Mouse (Mus musculus): Measurements from ENCODE around the gene Frmpd3.
"Not testable (repeated sequence)": the region's sequence is repeated elsewhere in the genome, so short reads cannot be mapped to it uniquely, and the experiment has no call there.

Gene Frmpd3
- long read RNA-seq, experiment 1, result 0 reads
- long read RNA-seq, experiment 2, result 0 reads

- intact Hi-C loops (cut with DNase I), result no loop called here
These were observed at the start of gene Frmpd3 for GRCm38 (mm10) chrX:140341656-140342392. TSS of gene Frmpd3 (plus strand) at chrX:140342263.

DNA sequence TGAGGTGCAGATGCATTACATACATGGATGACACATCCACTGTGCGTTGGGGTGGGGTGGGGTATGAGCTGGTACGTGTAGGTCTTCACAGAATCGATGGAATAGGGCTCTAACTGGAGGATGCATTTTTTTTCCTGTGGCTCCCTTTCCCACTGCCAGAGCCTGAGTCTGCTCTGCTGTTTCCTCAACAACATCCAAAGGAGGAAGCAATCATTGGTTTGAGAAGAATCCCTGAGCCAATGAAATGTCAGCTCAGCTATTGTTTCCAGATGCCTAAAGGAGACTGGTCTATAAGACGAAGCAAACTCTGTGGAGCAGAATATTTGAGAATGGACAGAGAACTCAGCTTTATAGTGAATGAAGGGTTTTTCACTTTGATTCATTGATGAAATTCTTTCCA lies 38.3 kb upstream of the Frmpd3 start:
- intact Hi-C loops (cut with DNase I), result no loop called here

GRCm38 (mm10) chrX:140305652-140306051 lies 36.4 kb upstream of the Frmpd3 start:
- intact Hi-C loops (cut with DNase I), result no loop called here

DNA sequence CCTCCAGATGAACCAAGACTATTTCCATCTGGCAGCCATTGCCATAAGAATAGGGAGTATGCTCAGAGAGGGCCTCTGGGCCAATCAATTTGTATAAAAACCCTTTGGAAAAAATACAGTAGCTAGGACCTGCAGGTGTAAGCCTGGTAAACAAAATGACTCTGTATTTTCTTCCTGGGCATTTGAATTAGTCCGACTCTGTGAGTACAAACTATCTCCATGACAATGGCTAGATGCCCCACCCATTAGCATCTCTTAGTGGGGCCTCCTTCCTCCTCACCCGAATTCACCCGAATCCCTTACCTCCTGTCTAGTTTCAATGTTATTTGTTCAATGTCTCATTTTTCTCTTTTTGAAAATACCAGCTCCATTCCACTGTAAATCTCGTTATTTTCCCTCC lies 24.1 kb upstream of the Frmpd3 start:
- intact Hi-C loops (cut with DNase I), result no loop called here

DNA sequence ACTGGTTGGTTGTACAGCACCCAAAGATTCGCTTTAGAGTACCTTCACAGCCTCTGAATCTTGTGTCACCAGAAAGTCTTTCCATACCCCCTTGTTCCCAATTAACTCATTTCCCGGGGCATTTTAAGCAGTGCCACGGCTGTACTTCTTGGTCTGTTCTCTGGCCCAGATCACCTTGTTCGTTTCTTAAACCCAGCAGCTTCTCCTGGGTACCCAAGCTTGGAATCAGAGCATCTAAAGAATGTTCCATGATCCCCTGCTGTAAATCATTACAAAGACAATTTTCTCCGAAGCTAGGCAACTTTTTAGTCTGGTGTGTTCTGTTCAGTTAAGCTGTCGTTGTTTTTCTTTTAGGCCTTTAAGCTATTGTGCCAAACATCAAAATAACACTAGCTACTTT lies 22.9 kb upstream of the Frmpd3 start:
- intact Hi-C loops (cut with DNase I), result no loop called here

DNA sequence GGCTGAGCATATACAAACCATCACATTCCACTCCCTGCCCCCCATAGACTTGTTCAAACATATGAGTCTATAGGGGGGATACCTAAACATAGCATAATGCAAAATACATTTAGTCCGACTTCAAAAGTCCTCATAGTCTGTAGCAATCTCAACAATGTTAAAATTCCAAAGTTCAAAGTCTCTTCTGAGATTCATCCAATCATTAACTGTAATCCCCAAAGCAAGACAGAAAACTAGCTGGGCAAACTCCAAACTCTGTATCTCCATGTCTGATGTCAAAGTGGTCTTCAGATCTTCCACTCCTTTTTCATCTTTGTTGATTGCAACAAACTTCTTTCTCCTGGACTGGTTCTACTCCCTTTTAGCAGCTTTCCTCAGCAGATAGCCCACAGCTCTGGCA lies 21.4 kb upstream of the Frmpd3 start:
- intact Hi-C loops (cut with DNase I), result not testable (repeated sequence)

GRCm38 (mm10) chrX:140342393-140343163 lies 515 bp downstream of the Frmpd3 start:
- intact Hi-C loops (cut with DNase I), result no loop called here

GRCm38 (mm10) chrX:140375628-140376027 lies 33.6 kb downstream of the Frmpd3 start:
- intact Hi-C loops (cut with DNase I), result no loop called here

GRCm38 (mm10) chrX:140399986-140400385 lies 57.9 kb downstream of the Frmpd3 start:
- intact Hi-C loops (cut with DNase I), result no loop called here

- intact Hi-C loops (cut with DNase I), result no loop called here
These were observed 60.8 kb downstream of the Frmpd3 start for GRCm38 (mm10) chrX:140402904-140403303.

- intact Hi-C loops (cut with DNase I), result no loop called here
These were observed 64.0 kb downstream of the Frmpd3 start for GRCm38 (mm10) chrX:140406079-140406478.

DNA sequence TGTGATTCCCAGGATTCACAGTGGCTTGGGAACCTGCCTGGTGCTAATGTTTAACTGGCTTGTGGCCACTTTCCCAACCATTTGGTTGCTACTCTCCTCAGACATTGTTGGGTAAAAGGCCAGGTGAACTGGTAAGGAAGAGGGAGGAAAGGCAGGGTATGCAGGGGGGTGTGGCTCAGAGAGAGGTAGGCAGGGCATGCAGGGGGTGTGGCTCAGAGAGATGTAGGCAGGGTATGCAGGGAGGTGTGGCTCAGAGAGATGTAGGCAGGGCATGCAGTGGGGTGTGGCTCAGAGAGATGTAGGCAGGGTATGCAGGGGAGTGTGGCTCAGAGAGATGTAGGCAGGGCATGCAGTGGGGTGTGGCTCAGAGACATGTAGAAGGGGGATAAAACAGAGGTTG lies 64.4 kb downstream of the Frmpd3 start:
- intact Hi-C loops (cut with DNase I), result no loop called here

- intact Hi-C loops (cut with DNase I), result no loop called here
These were observed 65.5 kb downstream of the Frmpd3 start for GRCm38 (mm10) chrX:140407593-140407992.

- intact Hi-C loops (cut with DNase I), result no loop called here
These were observed 76.4 kb downstream of the Frmpd3 start for GRCm38 (mm10) chrX:140418467-140418866.

DNA sequence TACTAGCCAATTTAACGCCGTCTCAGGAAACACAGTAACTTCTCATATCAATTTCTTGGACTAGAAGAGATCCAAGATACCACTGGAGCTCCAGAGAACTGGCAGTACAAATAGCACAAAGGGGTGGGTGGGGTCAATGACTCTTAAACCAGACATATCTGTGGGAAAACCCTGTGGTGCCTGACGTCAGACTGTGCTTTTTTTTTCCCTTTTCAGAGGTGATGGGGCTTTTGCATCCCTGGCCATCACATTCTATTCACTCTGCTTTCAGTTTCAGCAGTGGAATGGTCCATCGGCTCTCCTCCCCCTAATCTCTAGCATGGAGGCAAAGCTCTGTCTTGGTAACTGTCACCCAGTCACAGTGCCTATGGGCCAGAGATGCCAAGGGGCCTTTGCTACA lies 85.1 kb downstream of the Frmpd3 start:
- intact Hi-C loops (cut with DNase I), result no loop called here

- intact Hi-C loops (cut with DNase I), result no loop called here
These were observed 86.2 kb downstream of the Frmpd3 start for GRCm38 (mm10) chrX:140428252-140428651.

DNA sequence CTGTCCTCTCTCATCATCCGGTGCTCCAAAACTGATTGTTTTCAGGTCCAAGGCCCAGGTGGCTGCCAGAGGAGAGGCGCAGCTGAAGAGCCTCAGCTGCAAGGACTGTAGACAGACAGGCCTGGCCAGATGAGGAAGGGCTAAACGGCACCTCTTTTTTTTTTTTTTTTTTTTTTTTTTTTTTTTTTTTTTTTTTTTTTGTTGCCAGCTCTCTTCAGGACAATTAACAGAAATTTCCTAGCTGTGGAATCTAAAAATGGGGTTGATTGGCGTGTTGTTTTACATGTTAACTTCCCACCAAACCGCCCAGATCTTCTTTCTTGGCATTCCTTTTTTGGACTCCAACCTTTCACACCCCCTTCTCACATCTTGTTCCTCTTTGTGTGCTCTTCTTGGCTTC lies 87.9 kb downstream of the Frmpd3 start:
- intact Hi-C loops (cut with DNase I), result no loop called here

- intact Hi-C loops (cut with DNase I), result no loop called here
These were observed 88.4 kb downstream of the Frmpd3 start for GRCm38 (mm10) chrX:140430506-140430905.

DNA sequence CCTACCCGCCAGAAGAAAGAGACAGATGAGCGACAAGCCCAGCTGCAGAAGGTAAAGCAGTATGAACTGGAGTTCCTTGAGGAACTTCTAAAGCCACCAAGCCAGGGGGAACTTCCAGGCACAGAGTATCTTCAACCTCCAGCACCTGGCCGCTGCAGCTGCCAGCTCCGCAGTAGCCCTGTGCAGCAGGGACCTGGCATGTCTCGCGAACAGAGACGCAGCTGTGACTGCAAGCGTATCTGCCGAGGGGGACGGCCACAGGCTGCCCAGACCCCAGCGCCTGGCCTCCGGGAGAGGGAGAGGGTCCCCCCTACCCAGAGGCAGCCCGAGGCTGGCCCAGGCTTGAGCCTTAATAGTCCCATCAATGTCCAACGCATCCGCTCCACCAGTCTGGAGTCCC lies 89.9 kb downstream of the Frmpd3 start:
- intact Hi-C loops (cut with DNase I), result no loop called here

DNA sequence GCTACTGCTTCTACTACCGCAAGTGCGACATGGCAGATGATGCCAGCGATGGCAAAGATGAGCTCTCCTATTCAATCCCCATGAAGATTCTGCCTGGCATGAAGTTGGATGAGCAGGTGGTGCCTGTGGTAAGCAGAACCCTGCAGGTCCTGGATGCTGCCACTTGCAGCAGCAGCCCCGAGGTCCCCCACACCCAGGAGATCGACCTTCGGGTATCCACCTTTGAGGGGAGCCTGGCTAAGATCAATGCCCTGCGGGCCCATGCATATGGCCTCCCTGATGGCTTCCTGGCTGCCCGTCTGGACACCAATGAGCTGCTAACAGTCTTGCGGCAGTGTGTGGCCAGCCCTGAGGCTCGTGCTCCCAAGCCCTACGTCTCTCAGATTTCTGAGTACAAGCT lies 90.7 kb downstream of the Frmpd3 start:
- intact Hi-C loops (cut with DNase I), result no loop called here

- intact Hi-C loops (cut with DNase I), result no loop called here
These were observed 95.8 kb downstream of the Frmpd3 start for GRCm38 (mm10) chrX:140437906-140438305.

GRCm38 (mm10) chrX:140445551-140445950 lies 103.5 kb downstream of the Frmpd3 start:
- intact Hi-C loops (cut with DNase I), result no loop called here

DNA sequence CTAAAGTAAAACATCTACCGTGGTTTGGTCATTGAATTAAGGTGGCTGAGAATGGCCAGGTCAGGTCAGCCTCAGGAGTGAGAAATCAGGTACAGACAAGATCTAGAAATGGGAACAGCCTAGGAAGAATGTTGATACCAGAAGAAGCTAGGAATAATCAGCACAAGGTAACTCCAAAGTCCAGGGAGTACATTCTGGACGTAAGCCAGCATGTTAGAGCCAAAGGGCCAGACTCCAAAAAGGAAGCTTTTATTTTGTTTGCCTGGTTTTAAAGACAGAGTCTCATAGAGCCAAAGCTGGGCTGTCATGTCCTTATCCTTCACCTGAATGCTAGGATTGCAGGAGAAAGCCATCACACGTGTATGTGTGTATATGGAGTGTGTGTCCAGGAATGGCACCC lies 108.0 kb downstream of the Frmpd3 start:
- intact Hi-C loops (cut with DNase I), result no loop called here
